Mouse (Mus musculus) thymus, postnatal 36 days (tissue): ENCODE results near the gene Dlk2.

Experiments
- DNase-seq, 2 experiments: peaks; one replicate each; pipeline ENCODE4 v3.0.0; 2022; ENCODE audit warnings: mixed read lengths in 2 of 2

Gene Dlk2

DNA sequence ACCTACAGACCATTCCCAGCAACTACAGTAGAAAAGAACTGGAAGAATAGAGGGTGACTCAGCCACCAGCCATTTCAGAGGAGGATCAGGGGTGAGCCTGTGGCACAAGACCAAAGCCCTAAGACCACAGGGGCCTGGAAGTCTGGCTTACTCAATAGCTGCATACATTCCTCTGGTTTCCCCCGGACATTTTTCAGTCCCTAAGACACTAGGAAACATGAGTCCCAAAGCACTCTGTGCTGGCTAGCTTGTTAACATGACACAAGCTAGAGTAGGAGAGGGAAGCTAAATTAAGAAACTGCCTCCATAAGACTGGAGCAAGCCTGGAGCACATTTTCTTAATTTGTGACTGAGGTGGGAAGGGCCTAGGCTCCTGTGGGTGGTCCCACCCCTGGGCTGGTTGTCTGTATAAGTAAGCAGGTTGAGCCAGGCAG is 23.4 kb upstream of the Dlk2 start:
- DNase-seq: no peak

DNA sequence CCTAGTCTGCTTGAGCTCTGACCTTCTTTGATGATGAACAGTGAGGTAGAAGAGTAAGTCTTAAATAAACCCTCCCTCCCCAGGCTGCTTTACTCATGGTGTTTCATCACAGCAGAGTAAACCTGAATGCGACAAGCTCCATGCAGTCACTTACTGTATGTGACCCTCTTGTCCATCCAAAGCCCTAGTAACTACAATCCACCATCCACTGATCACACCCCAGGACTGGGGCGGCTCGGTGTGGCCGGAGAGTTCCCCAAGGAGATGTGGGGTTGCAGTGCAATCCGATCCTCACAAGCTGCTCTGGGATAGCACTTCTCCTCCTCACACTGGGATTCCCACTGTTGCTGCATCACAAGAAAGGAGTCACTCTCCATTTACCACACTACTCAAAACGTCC is 22.8 kb upstream of the Dlk2 start:
- no peak for DNase-seq

DNA sequence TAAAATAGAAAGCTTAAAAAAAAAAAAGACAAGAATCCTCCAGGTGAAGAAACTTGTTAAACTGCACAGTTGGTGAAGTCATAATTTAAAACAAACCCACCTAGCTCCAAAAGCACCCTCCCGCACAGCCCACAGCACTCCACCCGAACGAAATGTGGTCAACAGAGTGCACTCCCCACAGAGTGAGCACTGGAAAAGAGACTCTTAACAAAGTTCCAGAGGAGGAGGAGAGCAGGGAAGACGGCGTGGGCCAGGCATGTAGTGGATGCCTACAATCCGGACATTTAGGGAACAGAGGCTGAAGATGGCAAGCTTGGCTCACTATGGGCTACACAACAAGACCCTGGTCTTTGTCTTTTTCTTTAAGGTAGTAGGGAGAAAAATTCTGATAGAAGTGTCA is 22.2 kb upstream of the Dlk2 start:
- no peak for DNase-seq

DNA sequence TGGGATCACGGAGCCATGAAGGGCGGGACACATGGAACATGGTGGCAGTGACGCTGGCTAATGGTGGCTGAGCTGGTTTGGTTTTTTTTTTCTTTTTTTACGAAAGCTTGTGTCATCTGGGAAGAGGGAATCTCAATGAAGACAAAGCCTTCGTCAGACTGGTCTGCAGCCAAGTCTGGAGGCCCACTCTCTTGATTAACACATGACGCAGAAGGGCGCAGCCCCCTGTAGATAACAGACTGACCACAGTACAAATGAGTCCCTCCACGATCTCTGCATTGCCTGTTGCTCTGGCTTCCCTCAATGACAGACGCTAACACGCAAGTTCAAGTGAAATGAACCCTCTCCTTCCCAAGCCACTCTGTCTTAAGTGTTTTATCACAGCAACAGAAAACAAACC is 21.7 kb upstream of the Dlk2 start:
- DNase-seq: no peak

DNA sequence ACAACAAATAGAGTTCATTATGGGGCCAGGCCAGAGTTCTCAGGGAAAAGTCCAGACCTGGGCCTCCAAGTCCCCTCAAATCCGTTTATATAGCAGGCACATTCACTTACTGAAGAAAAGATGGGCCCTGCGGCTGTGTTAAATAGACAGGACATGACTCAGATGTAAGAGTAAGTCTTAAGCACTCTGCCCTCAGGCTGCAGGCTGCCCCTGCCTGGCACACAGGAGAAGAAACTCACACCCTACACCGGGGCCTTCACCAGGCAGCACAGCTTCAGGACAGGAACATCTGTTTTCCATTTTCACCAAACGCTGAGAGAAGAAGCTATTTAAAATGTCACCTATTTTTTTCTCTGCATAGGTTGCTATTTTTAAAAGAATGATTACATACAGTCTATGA is 19.6 kb upstream of the Dlk2 start:
- no peak for DNase-seq

DNA sequence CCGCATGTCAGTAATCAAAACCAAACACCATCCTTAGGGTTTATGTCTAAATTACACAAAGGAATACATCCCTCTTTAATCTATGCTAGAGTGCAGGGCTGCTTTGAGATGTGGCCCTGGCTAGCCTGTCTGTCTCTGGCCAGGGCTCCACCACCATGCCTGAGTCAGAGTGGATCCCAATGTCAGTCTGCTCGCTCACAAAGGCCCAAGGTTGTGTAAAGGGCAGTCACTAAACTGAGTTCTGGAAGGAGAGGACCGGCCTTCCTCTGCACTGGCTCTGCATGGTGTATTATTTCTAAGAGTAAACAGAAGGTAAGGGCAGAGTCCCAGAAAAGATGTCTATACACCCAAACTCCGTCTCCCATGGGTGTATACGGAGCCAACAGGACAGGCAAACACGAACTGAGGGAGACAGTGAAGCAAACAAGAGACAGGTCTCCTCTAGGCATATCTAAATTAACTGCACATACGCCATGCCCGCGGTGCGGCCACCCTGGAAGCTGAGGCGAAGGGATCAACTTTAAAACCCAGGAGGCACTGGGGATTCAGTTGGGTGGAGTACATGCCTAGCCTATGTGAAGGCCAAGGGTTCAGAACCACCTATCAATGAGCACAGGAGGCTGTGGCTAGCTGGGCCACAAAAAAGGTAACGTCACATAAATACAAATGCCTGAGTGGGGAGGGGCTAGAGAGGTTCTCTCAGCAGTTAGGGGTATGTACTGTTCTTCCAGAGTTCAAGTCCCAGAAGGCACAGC is 19.0 kb upstream of the Dlk2 start:
- no peak for DNase-seq

DNA sequence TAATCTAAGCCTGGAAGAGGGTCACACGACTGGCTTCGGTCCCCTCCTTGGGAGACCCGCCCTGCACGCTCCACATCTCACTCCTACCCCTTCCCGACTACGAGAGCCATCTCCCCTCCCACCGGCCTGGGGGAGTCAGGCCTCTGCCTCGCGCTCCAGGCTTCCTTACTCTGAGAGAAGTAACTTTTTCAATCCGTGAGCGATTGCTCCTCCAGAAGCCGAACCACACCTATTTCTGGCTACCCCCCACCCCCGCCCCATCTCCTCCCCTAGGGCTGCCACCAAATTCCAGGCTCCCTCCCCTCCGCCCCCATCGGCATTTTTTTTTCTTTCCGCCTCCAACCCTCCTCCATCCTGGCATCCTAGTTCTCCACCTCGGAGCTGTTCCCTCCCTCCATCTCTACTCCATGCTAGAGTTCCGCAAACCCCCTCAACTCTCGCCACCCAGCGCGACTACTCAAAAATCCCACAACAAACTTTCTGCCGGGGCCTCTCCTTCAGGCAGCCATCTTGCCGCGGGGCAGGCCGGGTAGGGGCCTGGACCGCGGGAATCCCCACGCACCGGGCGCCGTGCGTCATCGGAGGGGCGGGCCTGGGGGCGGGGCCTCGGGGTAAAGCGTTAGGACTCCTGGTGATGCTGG is 14.6 kb upstream of the Dlk2 start, which contains the start of gene Tjap1:
Gene Tjap1, minus strand, starts transcription at position 544 of the 641 bp plus-strand sequence.
- peak; percentile 79 to 82 for DNase-seq

DNA sequence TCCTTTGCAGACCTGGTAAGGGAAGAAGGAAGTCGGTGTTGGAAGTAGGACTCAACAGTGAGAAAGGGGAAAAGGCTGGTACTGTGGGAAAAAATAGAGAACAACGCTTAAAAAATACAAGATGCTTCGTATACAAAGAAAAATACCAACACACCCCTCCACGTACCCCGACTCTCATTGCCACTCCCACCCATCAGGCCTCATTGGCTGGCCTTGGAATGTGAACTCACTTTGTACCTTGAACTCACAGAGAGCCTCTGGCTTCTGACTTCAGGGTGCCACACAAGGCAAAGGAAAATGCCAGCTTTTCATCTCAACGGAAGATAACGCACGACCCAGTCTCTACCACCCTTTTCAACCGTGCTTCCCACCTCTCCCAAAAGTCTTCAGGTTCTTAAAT is 14.1 kb upstream of the Dlk2 start:
- no peak for DNase-seq

DNA sequence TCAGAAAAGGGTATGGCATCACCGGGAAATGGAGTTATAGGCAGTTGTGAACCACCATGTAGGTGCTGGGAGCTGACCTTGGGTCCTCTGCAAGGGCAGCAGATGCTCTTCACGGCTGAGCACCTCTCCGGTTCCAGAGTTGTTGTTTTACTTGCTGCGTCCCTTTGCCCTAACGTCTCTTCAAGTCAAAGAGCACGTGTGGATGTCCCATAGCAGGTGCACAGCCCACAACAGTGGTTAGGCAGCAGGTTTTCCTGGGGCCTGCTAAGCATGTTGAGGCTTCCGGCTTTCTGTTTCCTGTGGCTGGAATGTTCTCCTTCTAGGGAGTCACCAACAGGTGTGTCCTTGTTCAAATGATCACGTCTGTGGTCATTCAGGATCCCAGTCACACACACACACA is 13.3 kb upstream of the Dlk2 start:
- DNase-seq: peak; percentile 38 to 65

DNA sequence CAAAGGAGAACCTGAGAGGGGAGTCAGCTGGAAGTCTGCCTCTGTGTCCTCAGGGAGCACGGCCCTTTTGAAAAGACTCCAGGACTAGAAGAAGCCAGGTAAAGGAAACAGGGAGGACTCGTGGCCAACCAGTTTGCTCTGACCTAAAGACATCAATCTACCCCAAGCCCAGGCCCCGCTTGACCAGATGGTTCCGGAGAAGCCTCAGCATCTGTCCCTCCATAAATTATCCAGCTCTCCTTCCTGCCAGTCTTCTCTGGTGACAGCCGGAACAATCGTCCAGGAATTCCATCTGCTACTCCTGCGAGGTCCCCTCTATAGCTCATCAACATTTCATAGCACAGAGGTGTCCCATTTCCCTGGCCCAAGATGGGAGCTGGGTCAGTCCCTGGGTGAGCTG is 12.6 kb upstream of the Dlk2 start:
- DNase-seq: no peak

DNA sequence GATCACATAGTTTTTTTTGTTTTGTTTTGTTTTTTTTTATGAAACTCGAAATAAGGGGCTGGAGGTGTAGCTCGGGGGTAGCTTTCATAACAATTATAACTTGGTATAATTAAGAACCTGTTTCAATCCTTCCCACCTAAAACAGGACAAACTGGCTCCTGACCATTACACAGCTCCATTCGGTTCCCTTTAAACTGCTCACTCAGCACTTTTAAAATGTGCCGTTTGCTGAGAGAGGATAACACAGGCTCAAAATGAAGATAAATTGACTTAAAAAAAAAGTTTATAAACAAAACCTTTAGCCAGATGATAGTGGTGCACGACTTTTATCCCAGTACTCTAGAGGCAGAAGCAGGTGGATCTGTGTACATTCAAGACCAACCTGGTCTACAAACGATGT is 11.8 kb upstream of the Dlk2 start:
- DNase-seq: no peak

DNA sequence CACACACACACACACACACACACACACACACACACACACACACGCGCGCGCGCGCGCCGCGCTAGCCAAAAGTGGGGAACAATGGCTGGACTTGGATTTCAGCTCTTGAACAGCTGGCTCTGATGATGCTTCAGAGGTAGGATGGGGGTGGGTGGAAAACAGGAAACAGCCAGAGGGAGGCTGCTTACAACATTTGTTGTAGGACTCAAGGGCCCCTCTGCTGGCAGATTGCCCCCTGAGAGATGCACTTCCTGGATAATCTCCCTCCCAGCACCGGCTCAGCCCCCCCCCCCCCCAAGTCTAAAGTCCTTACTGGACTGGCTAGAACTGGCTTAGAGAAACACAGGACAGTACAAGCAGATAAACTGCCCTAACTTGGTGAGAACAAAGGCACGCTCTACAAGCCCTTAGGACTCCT is 9.5 kb upstream of the Dlk2 start:
- peak in 1 of 2 experiments; percentile 47 for DNase-seq

DNA sequence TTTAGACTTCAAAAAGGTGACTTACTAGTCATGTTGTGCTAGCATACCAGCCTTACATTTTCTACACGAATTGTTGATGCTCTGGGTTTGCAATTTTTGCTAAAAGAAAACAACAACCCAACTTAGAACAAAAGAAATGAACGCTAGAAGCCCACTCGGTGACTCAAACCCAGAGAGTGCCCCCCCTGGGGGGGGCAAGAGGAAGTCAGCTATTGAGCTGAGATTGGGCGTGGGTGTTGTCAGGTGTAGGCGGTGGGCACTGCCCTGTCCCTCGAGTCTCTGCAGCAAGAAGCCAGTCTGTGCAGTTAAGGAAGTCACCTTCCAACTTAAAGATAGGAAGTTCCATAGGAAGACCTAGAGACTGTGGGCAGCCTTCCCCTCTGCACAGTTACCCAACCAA is 620 bp upstream of the Dlk2 start:
- no peak for DNase-seq

DNA sequence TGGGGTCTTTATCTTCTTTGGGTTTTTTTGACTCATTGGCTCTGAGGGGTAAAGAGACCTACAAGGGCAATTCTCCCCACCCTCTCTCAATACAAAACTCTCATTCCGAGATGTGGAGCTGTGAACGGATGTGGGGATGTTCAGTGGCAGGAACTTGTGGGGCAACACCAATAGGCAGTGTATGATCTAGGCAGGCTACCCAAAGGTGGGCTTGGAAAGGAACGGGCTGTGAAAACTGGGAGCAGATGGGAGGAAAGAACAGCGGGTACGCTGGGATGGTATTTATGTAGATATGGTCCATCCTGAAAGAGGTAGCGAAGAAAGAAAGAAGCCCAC is 225 bp upstream of the Dlk2 start:
- no peak for DNase-seq

DNA sequence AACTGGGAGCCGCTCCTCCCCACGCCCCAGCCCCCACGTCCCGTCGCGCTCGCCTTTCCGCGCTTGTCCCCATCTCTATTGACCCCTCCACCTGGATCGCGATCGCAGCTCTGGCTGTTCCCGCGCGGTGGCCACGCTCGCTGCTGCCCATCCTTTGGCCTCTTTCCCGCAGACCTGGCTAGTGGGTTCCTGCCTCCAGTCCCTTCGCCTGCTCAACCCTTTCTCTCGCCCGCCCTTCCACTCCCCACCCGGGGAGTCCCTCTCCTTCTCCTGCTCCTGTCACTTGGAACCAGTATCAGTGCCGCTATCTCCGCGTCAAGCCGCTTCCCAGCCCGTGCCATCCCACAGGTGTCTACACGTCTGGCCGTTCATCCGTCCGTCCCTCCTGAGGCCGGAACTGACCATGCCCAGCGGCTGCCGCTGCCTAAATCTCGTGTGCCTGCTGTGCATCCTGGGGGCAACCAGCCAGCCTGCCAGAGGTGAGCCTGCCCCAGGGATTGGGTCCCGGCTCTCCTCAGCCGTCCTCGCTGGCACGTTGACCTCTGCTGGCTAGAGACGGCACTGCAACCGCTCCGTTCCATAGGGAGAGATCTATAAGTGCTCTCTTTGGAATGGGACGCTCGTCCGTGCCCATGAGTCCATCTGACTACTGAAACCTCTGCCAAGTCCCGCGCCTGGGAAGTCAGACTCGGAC is 1.1 kb downstream of the Dlk2 start:
- peak; percentile 76 to 78 for DNase-seq

DNA sequence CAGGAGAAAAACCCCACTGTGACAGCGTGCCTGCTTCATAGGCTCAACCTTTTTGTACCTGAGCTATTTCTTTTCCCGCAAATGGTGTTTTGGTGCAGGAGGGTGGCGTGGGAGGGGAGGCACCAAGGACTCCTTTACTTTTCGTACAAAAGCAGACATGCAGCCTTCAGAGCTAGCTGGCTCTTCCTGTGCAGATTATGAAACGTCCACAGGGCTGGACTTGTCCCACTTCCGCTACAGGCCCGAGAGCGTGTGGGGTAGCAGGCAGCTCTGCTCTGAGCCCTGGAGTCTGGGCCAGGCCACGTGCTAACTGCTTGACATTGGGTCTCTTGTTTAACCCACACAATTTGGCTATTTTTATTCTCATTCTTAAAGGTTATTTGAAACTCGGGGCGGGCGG is 4.7 kb downstream of the Dlk2 start:
- no peak for DNase-seq

DNA sequence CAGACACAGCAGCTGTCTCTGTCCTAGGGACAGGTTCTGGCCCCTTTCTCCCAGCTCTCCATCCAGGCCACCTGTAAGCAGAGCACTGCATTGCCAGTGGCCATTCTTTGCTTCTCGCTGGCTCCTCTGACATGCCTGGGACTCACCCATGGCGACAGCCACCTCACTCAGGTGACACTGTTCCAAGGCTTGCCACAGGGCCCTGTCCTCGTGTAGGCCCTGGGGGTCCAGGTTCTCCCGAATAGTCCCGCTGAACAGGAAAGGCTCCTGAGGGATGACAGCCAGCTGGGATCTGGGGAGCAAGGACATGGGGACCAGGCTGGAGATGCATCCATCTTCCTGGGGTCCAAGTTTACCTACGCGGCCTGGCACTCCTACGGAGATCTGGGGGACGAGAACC is 7.0 kb downstream of the Dlk2 start:
- no peak for DNase-seq

DNA sequence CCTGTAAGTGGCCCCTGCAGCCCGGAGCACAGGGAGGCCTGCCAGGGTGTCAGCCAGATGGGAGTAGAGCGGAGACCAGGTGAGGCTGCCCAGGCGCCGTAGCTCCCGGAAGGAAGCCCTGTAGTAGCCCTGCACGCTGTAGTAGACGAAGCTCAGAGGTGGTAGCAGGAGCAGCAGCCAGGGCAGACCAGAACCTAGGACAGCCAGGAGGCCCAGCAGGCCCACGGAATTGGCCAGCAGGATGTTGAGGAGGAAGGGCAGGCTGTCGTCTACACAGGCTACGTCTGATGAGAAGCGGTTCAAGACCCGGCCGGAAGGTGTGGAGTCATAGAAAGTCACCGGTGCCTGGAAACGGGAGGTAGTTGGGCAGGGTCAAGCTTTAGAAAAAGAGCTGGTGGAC is 9.7 kb downstream of the Dlk2 start:
- no peak for DNase-seq

DNA sequence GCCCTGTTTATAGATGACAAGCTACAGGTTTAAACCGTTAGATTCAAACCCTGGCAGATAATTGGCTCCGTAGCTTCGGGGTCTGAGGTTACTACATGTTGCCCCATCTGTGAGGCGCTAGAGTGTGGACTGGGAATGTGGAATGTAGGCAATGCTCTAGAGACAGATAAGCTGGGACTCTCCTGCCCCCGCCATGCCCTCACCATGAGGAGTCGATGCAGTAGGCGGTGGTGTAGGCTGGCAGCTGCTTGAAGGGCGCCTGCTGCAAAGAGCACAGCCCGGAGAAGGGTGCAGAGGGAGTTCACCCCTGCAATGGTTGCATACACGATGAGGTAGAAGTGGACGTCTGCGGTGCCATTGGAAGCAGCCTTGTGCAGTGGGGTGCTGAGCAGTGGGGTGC is 12.6 kb downstream of the Dlk2 start:
- DNase-seq: no peak

DNA sequence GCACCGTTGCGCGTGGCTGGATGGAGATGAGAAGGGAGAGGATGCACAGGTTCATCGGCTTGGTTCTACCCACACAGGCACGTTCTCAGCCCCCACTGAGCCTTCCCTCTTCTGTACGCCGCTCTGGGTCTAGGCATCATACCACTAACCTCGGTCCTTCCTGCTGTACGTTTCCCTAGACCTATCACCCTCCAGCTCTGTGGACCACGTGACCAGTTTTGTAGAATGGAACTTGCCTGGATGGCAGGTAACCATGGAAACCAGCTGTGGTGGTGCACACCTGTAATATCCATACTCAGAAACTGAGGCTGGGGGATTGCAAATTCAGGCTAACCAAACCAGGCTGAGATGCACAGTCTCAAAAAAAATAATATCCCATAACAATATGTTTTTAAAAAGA is 13.3 kb downstream of the Dlk2 start:
- no peak for DNase-seq

DNA sequence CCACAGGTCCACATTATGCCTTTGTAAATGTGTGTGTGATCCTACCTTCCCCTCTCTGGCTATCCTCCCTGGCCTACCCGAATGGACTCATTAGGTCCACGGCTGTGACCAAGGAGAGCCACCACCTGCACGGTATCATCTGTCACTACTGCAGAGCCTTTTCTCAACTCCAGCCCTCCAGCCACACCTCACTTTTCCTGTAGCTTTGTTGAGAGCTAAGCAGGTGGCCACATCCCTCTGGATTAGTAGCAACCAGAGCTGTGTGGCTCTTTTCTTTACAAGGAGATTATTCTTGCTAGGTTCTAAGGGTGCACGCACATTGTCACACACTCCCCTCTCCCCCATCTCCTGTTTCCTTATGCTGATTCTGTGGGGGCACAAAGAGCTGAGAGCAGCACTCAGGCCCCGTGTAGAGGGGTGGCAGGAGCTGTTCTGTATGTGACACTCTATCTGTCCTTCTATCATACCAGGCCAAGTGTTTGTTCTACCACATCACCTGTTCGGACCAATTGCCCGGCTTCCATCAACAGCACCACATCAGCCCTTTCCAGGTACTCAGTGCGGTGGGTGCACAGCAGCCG is 16.0 kb downstream of the Dlk2 start:
- DNase-seq: no peak

DNA sequence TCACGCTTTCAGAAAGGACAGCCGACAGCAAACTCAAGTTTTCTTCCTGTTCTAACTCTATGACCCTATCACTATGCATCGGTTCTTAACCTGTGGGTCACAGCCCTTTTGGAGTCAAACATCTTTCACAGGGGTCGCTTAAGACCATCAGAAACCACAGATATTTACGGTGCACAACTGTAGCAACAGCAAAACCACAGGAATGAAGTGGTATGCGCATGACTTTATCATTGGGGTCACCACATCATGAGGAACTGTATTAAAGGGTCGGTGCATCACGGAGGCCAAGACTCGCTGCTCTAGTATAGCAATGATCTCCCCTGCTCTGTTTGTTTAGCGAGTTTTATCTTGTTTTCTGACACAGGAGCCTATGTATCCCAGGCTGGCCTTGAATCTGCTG is 18.6 kb downstream of the Dlk2 start:
- no peak for DNase-seq

DNA sequence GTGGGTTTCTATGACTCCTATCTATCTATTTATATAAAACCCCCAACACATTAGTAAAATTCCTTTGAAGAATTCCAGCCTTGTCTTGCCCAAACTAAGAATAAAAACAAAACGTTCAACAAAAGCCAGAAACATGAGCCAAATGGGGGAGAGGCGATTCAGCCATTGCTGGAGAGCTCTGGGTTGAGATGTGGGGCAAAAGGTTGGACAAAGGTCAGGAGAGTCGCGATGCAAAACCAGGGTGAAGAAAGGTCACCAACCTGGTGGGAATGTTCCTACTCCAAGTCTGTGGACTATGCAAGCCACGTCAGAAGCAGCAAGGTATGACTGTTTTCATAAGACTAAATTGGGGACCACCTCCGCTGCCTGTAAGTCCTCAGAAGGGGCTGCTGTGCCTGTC is 23.3 kb downstream of the Dlk2 start:
- DNase-seq: no peak
